Mouse (Mus musculus) testis, adult 2 months (tissue): ENCODE measurements around the gene Stk39.

Source experiments
- CTCF ChIP-seq: fragments of 200-500 bp; IDR thresholded peaks from 2 replicates; pipeline ENCODE4 v1.5.1; 2012; ENCODE audit warnings: low read depth, mild to moderate bottlenecking, inconsistent platforms, low read length, moderate library complexity; ENCODE audit not compliant: control insufficient read depth, insufficient read depth, insufficient replicate concordance
- POLR2A ChIP-seq: fragments of 200-500 bp; IDR thresholded peaks from 2 replicates; pipeline ENCODE4 v1.6.1; 2012; ENCODE audit warnings: low read depth, mild to moderate bottlenecking, inconsistent platforms, low read length, moderate library complexity; ENCODE audit not compliant: control insufficient read depth

DNA sequence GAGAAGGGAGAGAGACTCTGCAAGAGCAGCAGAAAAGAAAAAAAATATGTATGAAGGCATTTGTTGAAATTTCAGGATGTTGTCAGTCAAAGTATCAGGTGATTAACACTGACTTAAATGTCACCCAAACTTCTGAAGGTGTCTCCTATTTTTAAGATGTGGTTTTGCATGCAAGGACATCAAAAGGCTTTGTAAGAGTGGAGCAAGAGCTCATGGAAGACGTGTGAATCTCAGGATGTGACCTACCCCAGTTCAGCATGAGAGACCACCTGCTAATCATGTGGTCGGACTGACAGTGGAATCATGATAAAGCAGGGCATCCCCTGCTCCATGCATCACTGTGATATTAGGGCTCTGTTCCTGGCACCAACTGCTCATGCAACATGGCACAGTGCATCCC, 175.3 kb downstream of the Stk39 start:
- TF ChIP-seq CTCF (no peak), POLR2A (no peak)
